Mouse (Mus musculus) liver, postnatal 0 days (tissue): Measurements from ENCODE around the gene Hspbp1.

Experiments
- CTCF ChIP-seq: sonication (generic); IDR thresholded peaks from 2 replicates; pipeline ENCODE4 v1.5.1; 2016; ENCODE audit warnings: antibody characterized with exemption, low read depth
- EP300 ChIP-seq: IDR thresholded peaks from 2 replicates; pipeline ENCODE4 v1.6.1; 2016; ENCODE audit warnings: antibody characterized with exemption, low read depth, mild to moderate bottlenecking

GRCm38 (mm10) chr7:4647291-4647690 is 37.6 kb downstream of the Hspbp1 start:
- no peak for TF ChIP-seq CTCF
- no peak for TF ChIP-seq EP300
